Mouse (Mus musculus) heart, adult 2 months (tissue): ENCODE data around the gene Aire. TPM values are rescaled to one million over a fixed set of nuclear protein-coding genes. Genes with fewer than 3 reads are reported as not detected.

Experiments used
- DNase-seq, 2 experiments: peaks; one replicate each; pipeline ENCODE4 v3.0.0; 2021
- H3K27ac ChIP-seq: fragments of 200-600 bp; 2 replicates; pipeline ENCODE4 v1.8.1; 2022
- H3K27me3 ChIP-seq: fragments of 200-500 bp; 2 replicates; pipeline ENCODE4 v1.6.1; 2012; ENCODE audit warnings: mild to moderate bottlenecking, low read length, inconsistent platforms, mixed read lengths; ENCODE audit not compliant: control insufficient read depth, insufficient read depth
- H3K36me3 ChIP-seq: fragments of 200-500 bp; 2 replicates; pipeline ENCODE4 v1.6.1; 2012; ENCODE audit warnings: low read length, inconsistent platforms; ENCODE audit not compliant: control insufficient read depth, insufficient read depth
- H3K4me1 ChIP-seq: fragments of 200-500 bp; 2 replicates; pipeline ENCODE4 v1.6.1; 2011; ENCODE audit warnings: low read length; ENCODE audit not compliant: control insufficient read depth, insufficient read depth
- H3K4me3 ChIP-seq: fragments of 200-600 bp; 2 replicates; pipeline ENCODE4 v1.8.1; 2022
- H3K79me2 ChIP-seq: fragments of 200-500 bp; replicated peaks from 2 replicates; pipeline ENCODE4 v1.6.1; 2012; ENCODE audit warnings: mild to moderate bottlenecking, inconsistent platforms, low read length, moderate library complexity, mixed read lengths; ENCODE audit not compliant: control insufficient read depth, insufficient read depth
- H3K9ac ChIP-seq: fragments of 200-500 bp; 2 replicates; pipeline ENCODE4 v1.6.1; 2012; ENCODE audit warnings: low read depth, mild to moderate bottlenecking, control low read depth, inconsistent platforms, low read length, mixed read lengths
- CTCF ChIP-seq: fragments of 200-600 bp; IDR thresholded peaks from 2 replicates; pipeline ENCODE4 v1.8.1; 2022; ENCODE audit warnings: antibody characterized with exemption, mild to moderate bottlenecking, moderate library complexity
- EP300 ChIP-seq: fragments of 200-500 bp; IDR thresholded peaks from 2 replicates; pipeline ENCODE4 v1.6.1; 2011; ENCODE audit warnings: low read depth, low read length, control low read depth; ENCODE audit not compliant: insufficient read depth
- POLR2A ChIP-seq: fragments of 200-500 bp; IDR thresholded peaks from 2 replicates; pipeline ENCODE4 v1.6.1; 2011; ENCODE audit warnings: mild to moderate bottlenecking, low read depth, low read length, control low read depth; ENCODE audit not compliant: insufficient read depth
- WGBS: fragments of 180-500 bp; shearing (Covaris S2); methylation state at CpG from one replicate; pipeline ENCODE4 v1.1.7; 2018; 5-methylcytosine and 5-hydroxymethylcytosine counted together
- intact Hi-C: fragments of 180-260 bp; cut with DNase I; formaldehyde crosslinking; loops from one replicate; pipeline ENCODE4 v1.15.1; 2025
- polyA plus RNA-seq: library from polyadenylated mRNA; depleted of rRNA; stranded (reverse); fragments of >200 nt; gene quantifications from 2 replicates; pipeline ENCODE4 v1.2.3, GENCODE M21; 2012
- total RNA-seq, 2 experiments: library from RNA; stranded (reverse); gene quantifications; 2 replicates each; pipeline ENCODE4 v1.2.3; 2021

The Aire gene
- total and polyA plus RNA-seq, 3 experiments: 0.10 TPM; not detected in 2

DNA sequence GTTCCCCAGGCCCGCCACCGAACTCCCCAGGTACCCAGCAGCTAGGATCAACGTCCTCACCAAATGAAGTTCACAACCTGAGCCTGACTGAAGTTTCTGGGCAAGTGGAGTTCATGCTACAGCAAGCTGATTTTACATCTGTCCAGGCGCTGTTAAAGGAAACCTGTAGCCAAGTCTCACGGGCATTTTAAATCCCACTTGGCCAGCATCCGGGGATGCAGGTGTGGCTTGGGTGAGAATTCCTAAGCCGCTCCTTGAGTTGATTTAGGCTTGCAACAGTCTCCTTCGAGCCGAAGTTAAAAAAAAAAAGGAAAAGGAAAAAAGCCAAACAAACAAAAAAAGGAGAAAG, 33.5 kb downstream of the Aire start, which contains the start of gene Pfkl:
Pfkl (minus strand) TSS at position 139 of the 349 bp plus-strand sequence.
- DNase-seq: no peak
- H3K4me1 ChIP-seq: peaks cover 9% of the 10 kb centered on the region
- intact Hi-C loops: loop anchor here (2.0 kb wide), 1 partner anchor 25 kb away; no protein-coding TSS in a partner anchor
- peak within 1 kb of the TSS; percentile 96 for H3K27ac ChIP-seq
- peak within 1 kb of the TSS; percentile 66 for H3K4me3 ChIP-seq
- H3K36me3 ChIP-seq: no peaks in the 10 kb centered on the region
- under 1% methylated on average over 9 of the region's 9 CpGs for whole genome bisulfite sequencing
- TF ChIP-seq EP300: no peak; the same call in 1 of the 2 replicates
- no peak for TF ChIP-seq CTCF
- TF ChIP-seq POLR2A: no peak
- no peaks in the 10 kb centered on the region for H3K27me3 ChIP-seq
- H3K9ac ChIP-seq: peak within 1 kb of the TSS; percentile 87
- H3K79me2 ChIP-seq: peaks cover 3% of the 10 kb centered on the region; the same call in 1 of the 2 replicates

GRCm38 (mm10) chr10:78009184-78009944, 34.0 kb downstream of the Aire start:
- Histone ChIP-seq H3K4me1 (peaks cover 9% of the 10 kb centered on the region), H3K27me3 (no peaks in the 10 kb centered on the region), H3K79me2 (peaks cover 3% of the 10 kb centered on the region; the same call in 1 of the 2 replicates), H3K27ac (peak overlapping the region; percentile 96), H3K9ac (peak overlapping the region; percentile 87), H3K36me3 (no peaks in the 10 kb centered on the region), H3K4me3 (peak overlapping the region; percentile 66)
- peak; percentile 85 for TF ChIP-seq CTCF
- TF ChIP-seq EP300: peak; percentile 34; the same call in 1 of the 2 replicates
- TF ChIP-seq POLR2A: peak; percentile 80
- under 1% methylated on average over 59 of the region's 59 CpGs for WGBS
- intact Hi-C loops: loop anchor here (2.0 kb wide), 1 partner anchor 25 kb away; no protein-coding TSS in a partner anchor
- DNase-seq: peak; percentile 95 to 96

GRCm38 (mm10) chr10:78008169-78008568, 35.2 kb downstream of the Aire start:
- H3K4me1 ChIP-seq: peaks cover 9% of the 10 kb centered on the region
- WGBS: 76% methylated on average over 3 of the region's 3 CpGs

GRCm38 (mm10) chr10:78007203-78007602, 36.2 kb downstream of the Aire start:
- Histone ChIP-seq H3K27ac (no peak overlapping the region), H3K4me3 (no peak overlapping the region), H3K36me3 (no peaks in the 10 kb centered on the region), H3K9ac (no peak overlapping the region), H3K4me1 (peaks cover 9% of the 10 kb centered on the region), H3K27me3 (no peaks in the 10 kb centered on the region), H3K79me2 (peaks cover 3% of the 10 kb centered on the region; the same call in 1 of the 2 replicates)
- WGBS: 24% methylated on average over 7 of the region's 7 CpGs
- TF ChIP-seq POLR2A (no peak), EP300 (no peak), CTCF (no peak)
- intact Hi-C loops: no loop called here
- DNase-seq: no peak

More at GRCm38 (mm10) chr10:78008169-78008568, 35.2 kb downstream of the Aire start:
- Histone ChIP-seq H3K27me3 (no peaks in the 10 kb centered on the region), H3K9ac (no peak overlapping the region; the same call in 1 of the 2 replicates), H3K27ac (no peak overlapping the region), H3K36me3 (no peaks in the 10 kb centered on the region), H3K79me2 (peaks cover 3% of the 10 kb centered on the region; the same call in 1 of the 2 replicates), H3K4me3 (peak overlapping the region; percentile 66; the same call in 1 of the 2 replicates)
- no peak for DNase-seq
- intact Hi-C loops: loop anchor here (2.0 kb wide), 1 partner anchor 23 kb away; no protein-coding TSS in a partner anchor
- no peak for TF ChIP-seq POLR2A
- TF ChIP-seq EP300: no peak
- TF ChIP-seq CTCF: no peak

DNA sequence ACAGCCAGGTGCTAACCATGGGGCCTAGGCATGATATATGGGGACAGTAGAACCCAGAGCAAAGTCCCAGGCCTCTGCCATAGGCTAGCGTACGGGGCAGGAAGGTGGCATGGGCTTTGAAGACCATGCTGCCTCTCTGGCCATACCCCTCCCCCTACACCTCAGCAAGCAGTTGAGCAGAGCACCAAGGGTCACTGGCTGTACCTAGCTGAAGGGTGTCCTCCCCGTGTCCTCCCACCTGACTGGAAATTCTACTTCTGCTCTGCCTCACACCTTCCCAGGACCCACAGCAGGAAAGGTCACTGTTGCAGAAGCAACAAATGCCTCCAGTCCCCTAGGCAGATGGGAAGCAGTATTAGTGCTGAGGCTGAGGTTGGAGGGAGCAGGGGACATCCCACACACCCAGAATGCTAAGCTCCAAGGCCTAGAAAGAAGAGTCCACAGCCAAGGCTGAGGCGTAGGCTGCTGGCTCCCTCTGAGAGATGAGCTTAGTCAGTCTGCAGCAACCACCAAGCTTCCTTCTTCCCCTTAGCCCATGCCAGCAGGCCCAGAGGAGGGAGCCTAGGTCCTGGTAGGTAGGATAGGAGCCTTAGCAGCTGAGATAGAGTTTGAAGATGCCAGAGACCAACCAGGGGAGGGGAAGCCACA, 37.5 kb downstream of the Aire start:
- intact Hi-C loops: no loop called here
- no peaks in the 10 kb centered on the region for H3K27me3 ChIP-seq
- H3K27ac ChIP-seq: no peak overlapping the region
- no peak for DNase-seq
- H3K79me2 ChIP-seq: peaks cover 3% of the 10 kb centered on the region; the same call in 1 of the 2 replicates
- 88% methylated on average over 4 of the region's 4 CpGs for WGBS
- no peak overlapping the region for H3K4me3 ChIP-seq
- peaks cover 9% of the 10 kb centered on the region for H3K4me1 ChIP-seq
- TF ChIP-seq CTCF: no peak
- no peak for TF ChIP-seq POLR2A
- no peak for TF ChIP-seq EP300
- no peak overlapping the region for H3K9ac ChIP-seq
- no peaks in the 10 kb centered on the region for H3K36me3 ChIP-seq
